In genomic region chr6:106765892-106766291, GRCm38 (mm10) we compare ENCODE assay signal across 35 mouse cellular contexts. TPM values are rescaled to one million over a fixed set of nuclear protein-coding genes. Genes with fewer than 3 reads are reported as not detected.
"Had no signal": no experiment of that assay in that cellular context is flagged by ENCODE, and none has a peak within 500 bp of the region (broad histone marks: within the 10 kb centered on the region; RNA-seq: fewer than 3 reads in every experiment).

No protein-coding gene starts in this region.

- DNase-seq: cerebellum, adult 9-10 months; cerebellum, adult 9-11 months; cerebellum, postnatal 10 days; cerebellum, postnatal 14 days; cerebellum, postnatal 25 days; cerebellum, postnatal 36 days; embryo, embryonic 11 days; forebrain, postnatal 0 days; gastrocnemius, adult 2 months; gastrocnemius, postnatal 10 days; gastrocnemius, postnatal 14 days; gastrocnemius, postnatal 25 days; gastrocnemius, postnatal 36 days; heart, adult 11 months; heart, adult 18-20 months; heart, adult 2 months had no signal

- H3K4me3 ChIP-seq: embryonic facial prominence, embryonic 10.5 days; embryonic facial prominence, embryonic 12.5 days; embryonic facial prominence, embryonic 13.5 days; embryonic facial prominence, embryonic 15.5 days; erythroblast, embryonic 14.5 days; forebrain, embryonic 10.5 days; forebrain, embryonic 12.5 days; forebrain, embryonic 13.5 days; forebrain, embryonic 15.5 days; gastrocnemius, adult 2 months; heart, adult 2 months; heart, embryonic 10.5 days had no signal

- H3K36me3 ChIP-seq: embryonic facial prominence, embryonic 10.5 days; embryonic facial prominence, embryonic 12.5 days; embryonic facial prominence, embryonic 13.5 days; embryonic facial prominence, embryonic 15.5 days; forebrain, embryonic 10.5 days; forebrain, embryonic 12.5 days; forebrain, embryonic 15.5 days; heart, embryonic 10.5 days had no signal

- H3K27me3 ChIP-seq: embryonic facial prominence, embryonic 12.5 days; embryonic facial prominence, embryonic 13.5 days; embryonic facial prominence, embryonic 15.5 days; forebrain, embryonic 13.5 days; forebrain, embryonic 15.5 days had no signal

- H3K9me3 ChIP-seq: embryonic facial prominence, embryonic 10.5 days; embryonic facial prominence, embryonic 12.5 days; embryonic facial prominence, embryonic 13.5 days; embryonic facial prominence, embryonic 15.5 days; forebrain, embryonic 10.5 days; forebrain, embryonic 12.5 days; forebrain, embryonic 13.5 days; forebrain, embryonic 15.5 days; heart, embryonic 10.5 days had no signal

- ATAC-seq: forebrain, embryonic 13.5 days; forebrain, embryonic 14.5 days; forebrain, embryonic 15.5 days; forebrain, embryonic 16.5 days; forebrain, postnatal 0 days had no signal

- H3K9ac ChIP-seq: embryonic facial prominence, embryonic 12.5 days; embryonic facial prominence, embryonic 13.5 days; embryonic facial prominence, embryonic 15.5 days; forebrain, embryonic 12.5 days; forebrain, embryonic 13.5 days; forebrain, embryonic 15.5 days; forebrain, postnatal 0 days had no signal

- H3K4me2 ChIP-seq: embryonic facial prominence, embryonic 12.5 days; embryonic facial prominence, embryonic 13.5 days; embryonic facial prominence, embryonic 15.5 days; forebrain, embryonic 12.5 days; forebrain, embryonic 13.5 days; forebrain, embryonic 15.5 days had no signal

- H3K27ac ChIP-seq: embryonic facial prominence, embryonic 10.5 days; embryonic facial prominence, embryonic 12.5 days; embryonic facial prominence, embryonic 13.5 days; embryonic facial prominence, embryonic 15.5 days; forebrain, embryonic 10.5 days; forebrain, embryonic 12.5 days; forebrain, embryonic 13.5 days; forebrain, embryonic 15.5 days; gastrocnemius, adult 2 months; heart, adult 2 months; heart, embryonic 10.5 days had no signal

RNA-seq across cellular contexts. Expression of gene Il5ra, which starts 17.1 kb away (rescaled TPM):
- total RNA-seq: forebrain, postnatal 0 days; gastrocnemius, adult 18-20 months; gastrocnemius, adult 2 months; gastrocnemius, adult 8-10 months; gastrocnemius, postnatal 10 days; gastrocnemius, postnatal 14 days; gastrocnemius, postnatal 25 days; gastrocnemius, postnatal 36 days; heart, adult 8-10 months had no signal
- polyA plus RNA-seq: cortical plate, adult 2 months; embryonic facial prominence, embryonic 10.5 days; embryonic facial prominence, embryonic 11.5 days; embryonic facial prominence, embryonic 12.5 days; embryonic facial prominence, embryonic 13.5 days; erythroblast, embryonic 14.5 days; forebrain, embryonic 10.5 days; forebrain, embryonic 11.5 days; forebrain, embryonic 12.5 days; forebrain, embryonic 13.5 days; forebrain, embryonic 14.5 days; forebrain, embryonic 16.5 days; frontal cortex, adult 2 months; heart, embryonic 10.5 days had no signal
